Mouse (Mus musculus): ENCODE measurements at regions not wholly inside any gene's neighbourhood (a gene's known extent, or its start where the extent isn't known, plus 50 kb on each side); places are given as distances from the start of the nearest gene placed in this dataset.
"Not testable (repeated sequence)": the region's sequence is repeated elsewhere in the genome, so short reads cannot be mapped to it uniquely, and the experiment has no call there.

GRCm38 (mm10) chr1:164518866-164519265, 60.7 kb upstream of the Atp1b1 start:
- no peak overlapping the region for H3K27ac ChIP-seq (ENCODE audit: low read depth, low read length)
- H3K9ac ChIP-seq (ENCODE audit: low read depth, low read length), result no peak overlapping the region
- no peaks in the 10 kb centered on the region for H3K9me3 ChIP-seq (ENCODE audit: control insufficient read depth, low read length)
- 98% methylated on average over 3 of the region's 3 CpGs for WGBS
- H3K4me1 ChIP-seq (ENCODE audit: control insufficient read depth, insufficient read depth, low read length), result no peaks in the 10 kb centered on the region
- no peaks in the 10 kb centered on the region for H3K36me3 ChIP-seq (ENCODE audit: control insufficient read depth, insufficient read depth, low read length)
- no peaks in the 10 kb centered on the region for H3K27me3 ChIP-seq (ENCODE audit: control insufficient read depth, insufficient read depth, low read length)
- no peak overlapping the region for H3K4me3 ChIP-seq (ENCODE audit: low read length)
- H3K4me2 ChIP-seq (replicated peaks; ENCODE audit: low read depth, low read length), result no peak overlapping the region
- no peak for ATAC-seq (ENCODE audit: low FRiP score, low TSS enrichment)

DNA sequence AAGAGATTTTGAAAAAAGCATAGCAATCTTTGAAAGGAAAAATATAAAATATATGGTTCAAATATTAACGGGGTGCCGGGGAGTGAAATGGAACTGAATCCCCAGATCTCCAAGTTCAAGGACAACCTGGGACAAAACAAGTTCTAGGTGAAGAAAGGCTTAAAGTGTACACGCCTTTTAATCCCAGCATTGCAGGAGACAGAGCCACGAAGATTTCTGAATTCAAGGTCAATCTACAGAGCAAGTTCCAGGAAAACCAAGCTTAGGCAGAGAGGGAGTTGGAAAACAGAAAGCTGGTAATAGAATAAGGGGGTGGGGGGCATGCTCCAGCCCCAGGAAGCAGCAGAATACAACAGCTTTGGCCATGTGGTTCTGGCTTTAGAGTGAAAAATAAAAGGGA, 60.2 kb upstream of the Atp1b1 start:
- H3K27me3 ChIP-seq (ENCODE audit: control insufficient read depth, insufficient read depth, low read length), result no peaks in the 10 kb centered on the region
- ATAC-seq (ENCODE audit: low FRiP score, low TSS enrichment), result no peak
- WGBS, result 85% methylated on average over 4 of the region's 4 CpGs

DNA sequence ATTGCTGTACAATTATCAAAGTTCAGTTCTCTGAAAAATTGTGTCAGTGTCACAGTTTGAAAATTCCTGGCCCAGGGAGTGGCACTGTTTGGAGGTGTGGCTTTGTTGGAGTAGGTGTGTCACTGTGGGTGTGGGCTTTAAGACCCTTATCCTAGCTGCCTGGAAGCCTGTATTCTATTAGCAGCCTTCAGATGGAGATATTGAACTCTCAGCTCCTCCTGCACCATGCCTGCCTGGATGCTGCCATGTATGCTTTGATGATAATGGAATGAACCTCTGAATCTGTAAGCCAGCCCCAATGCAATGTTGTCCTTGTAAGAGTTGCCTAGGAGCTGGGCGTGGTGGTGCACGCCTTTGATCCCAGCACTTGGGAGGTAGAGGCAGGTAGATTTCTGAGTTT, 59.2 kb upstream of the Atp1b1 start:
- not testable (repeated sequence) for H3K36me3 ChIP-seq (ENCODE audit: control insufficient read depth, insufficient read depth, low read length); H3K4me3 ChIP-seq (ENCODE audit: low read length); H3K9me3 ChIP-seq (ENCODE audit: control insufficient read depth, low read length); H3K27me3 ChIP-seq (ENCODE audit: control insufficient read depth, insufficient read depth, low read length); H3K9ac ChIP-seq (ENCODE audit: low read depth, low read length); H3K4me1 ChIP-seq (ENCODE audit: control insufficient read depth, insufficient read depth, low read length); H3K4me2 ChIP-seq (replicated peaks; ENCODE audit: low read depth, low read length); H3K27ac ChIP-seq (ENCODE audit: low read depth, low read length); ATAC-seq (ENCODE audit: low FRiP score, low TSS enrichment)
- 98% methylated on average over 2 of the region's 2 CpGs for WGBS

More for the DNA sequence above, 60.2 kb upstream of the Atp1b1 start:
- Histone ChIP-seq H3K36me3 (ENCODE audit: control insufficient read depth, insufficient read depth, low read length) (no peaks in the 10 kb centered on the region), H3K27ac (ENCODE audit: low read depth, low read length) (no peak overlapping the region), H3K9ac (ENCODE audit: low read depth, low read length) (no peak overlapping the region), H3K4me1 (ENCODE audit: control insufficient read depth, insufficient read depth, low read length) (no peaks in the 10 kb centered on the region), H3K4me3 (ENCODE audit: low read length) (no peak overlapping the region), H3K9me3 (ENCODE audit: control insufficient read depth, low read length) (no peaks in the 10 kb centered on the region), H3K4me2 (replicated peaks; ENCODE audit: low read depth, low read length) (no peak overlapping the region)

DNA sequence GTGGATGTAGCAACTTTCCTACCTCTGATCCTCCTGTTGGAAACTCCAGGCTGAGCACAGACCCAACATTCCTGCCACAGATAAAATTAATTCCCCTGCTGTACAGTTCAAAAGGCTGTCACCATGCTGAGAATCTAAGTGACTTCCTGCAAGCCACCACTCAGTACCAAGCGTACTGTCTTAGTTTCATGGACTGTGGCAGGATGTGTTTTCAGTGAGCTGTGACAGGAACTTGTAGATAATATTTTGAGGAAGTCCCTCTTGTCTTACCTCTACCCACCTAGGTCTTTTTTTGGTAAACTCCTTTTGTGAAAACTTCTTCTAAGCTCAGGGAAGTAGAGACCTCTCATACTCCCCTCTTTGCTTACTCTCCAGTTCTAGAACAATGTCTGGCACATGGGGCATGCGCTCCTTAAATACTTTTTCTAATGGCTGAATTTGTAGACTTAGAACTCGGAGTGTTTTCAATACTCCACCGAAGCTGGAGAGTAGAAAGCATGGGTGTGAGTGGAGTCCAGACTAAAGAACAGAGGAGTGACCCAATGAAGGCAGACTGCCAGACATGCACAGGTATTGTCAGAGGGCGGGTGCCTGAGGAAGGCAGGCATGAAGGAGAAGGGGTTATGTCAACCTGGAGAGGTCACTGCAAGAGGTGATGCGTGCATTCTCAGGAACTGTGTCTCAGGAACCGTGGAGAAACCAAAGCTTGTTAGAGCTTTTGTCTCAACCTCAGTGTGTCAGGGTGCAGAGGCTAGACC, 53.7 kb upstream of the Atp1b1 start:
- H3K27ac ChIP-seq (ENCODE audit: low read depth, low read length), result no peak overlapping the region
- H3K9ac ChIP-seq (ENCODE audit: low read depth, low read length), result no peak overlapping the region
- H3K4me3 ChIP-seq (ENCODE audit: low read length), result no peak overlapping the region
- no peaks in the 10 kb centered on the region for H3K27me3 ChIP-seq (ENCODE audit: control insufficient read depth, insufficient read depth, low read length)
- H3K4me1 ChIP-seq (ENCODE audit: control insufficient read depth, insufficient read depth, low read length), result no peaks in the 10 kb centered on the region
- no peaks in the 10 kb centered on the region for H3K9me3 ChIP-seq (ENCODE audit: control insufficient read depth, low read length)
- WGBS, result 74% methylated on average over 7 of the region's 7 CpGs
- H3K4me2 ChIP-seq (replicated peaks; ENCODE audit: low read depth, low read length), result no peak overlapping the region
- no peaks in the 10 kb centered on the region for H3K36me3 ChIP-seq (ENCODE audit: control insufficient read depth, insufficient read depth, low read length)
- no peak for ATAC-seq (ENCODE audit: low FRiP score, low TSS enrichment)

DNA sequence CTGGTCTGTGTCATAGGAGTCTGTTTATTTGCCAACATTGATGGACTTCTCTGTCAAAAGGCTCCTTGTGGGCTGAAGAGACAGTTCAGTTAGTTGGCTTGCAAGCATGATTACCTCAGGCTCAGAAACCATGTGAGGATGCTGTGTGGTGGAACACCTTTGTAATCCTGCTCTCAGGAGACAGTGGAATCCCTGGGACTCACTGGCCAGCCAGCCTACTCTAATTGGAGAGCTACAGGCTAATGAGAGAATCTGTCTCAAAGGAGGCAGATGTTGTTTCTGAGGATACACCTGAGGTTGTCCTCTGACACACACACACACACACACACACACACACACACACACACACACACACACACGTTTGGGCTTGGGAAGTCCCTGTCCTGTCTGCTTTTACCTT, 51.1 kb upstream of the Atp1b1 start:
- Histone ChIP-seq H3K9ac (ENCODE audit: low read depth, low read length) (no peak overlapping the region), H3K4me2 (replicated peaks; ENCODE audit: low read depth, low read length) (no peak overlapping the region), H3K27ac (ENCODE audit: low read depth, low read length) (no peak overlapping the region), H3K27me3 (ENCODE audit: control insufficient read depth, insufficient read depth, low read length) (no peaks in the 10 kb centered on the region), H3K36me3 (ENCODE audit: control insufficient read depth, insufficient read depth, low read length) (no peaks in the 10 kb centered on the region), H3K9me3 (ENCODE audit: control insufficient read depth, low read length) (no peaks in the 10 kb centered on the region), H3K4me3 (ENCODE audit: low read length) (no peak overlapping the region), H3K4me1 (ENCODE audit: control insufficient read depth, insufficient read depth, low read length) (no peaks in the 10 kb centered on the region)
- WGBS, result 71% methylated on average over 1 of the region's 1 CpGs
- no peak for ATAC-seq (ENCODE audit: low FRiP score, low TSS enrichment)

GRCm38 (mm10) chr1:164508556-164508955, 50.4 kb upstream of the Atp1b1 start:
- WGBS, result 83% methylated on average over 8 of the region's 8 CpGs
- H3K27ac ChIP-seq (ENCODE audit: low read depth, low read length), result no peak overlapping the region
- ATAC-seq (ENCODE audit: low FRiP score, low TSS enrichment), result no peak

DNA sequence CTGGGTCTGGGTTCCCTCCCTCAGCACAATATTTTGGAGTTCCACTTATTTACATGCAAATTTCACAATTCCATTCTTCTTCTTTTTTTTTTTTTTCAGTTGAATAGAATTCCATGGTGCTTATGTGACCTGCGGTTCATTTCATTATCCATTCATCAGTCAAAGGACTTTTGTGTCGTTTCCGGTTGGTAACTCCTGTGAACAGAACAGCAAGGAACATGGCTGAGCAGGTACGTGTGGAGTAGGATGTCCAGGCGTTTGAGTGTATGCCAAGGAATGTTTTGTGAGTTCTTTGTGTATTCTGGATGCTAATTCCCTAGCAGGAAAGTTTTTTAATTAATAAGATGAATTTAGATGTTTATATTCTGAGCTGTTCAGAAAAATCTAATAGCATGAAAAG, 50.0 kb upstream of the Atp1b1 start:
- Histone ChIP-seq H3K9ac (ENCODE audit: low read depth, low read length) (no peak overlapping the region), H3K9me3 (ENCODE audit: control insufficient read depth, low read length) (no peaks in the 10 kb centered on the region), H3K4me2 (replicated peaks; ENCODE audit: low read depth, low read length) (no peak overlapping the region), H3K27me3 (ENCODE audit: control insufficient read depth, insufficient read depth, low read length) (no peaks in the 10 kb centered on the region), H3K27ac (ENCODE audit: low read depth, low read length) (no peak overlapping the region), H3K4me3 (ENCODE audit: low read length) (no peak overlapping the region), H3K36me3 (ENCODE audit: control insufficient read depth, insufficient read depth, low read length) (no peaks in the 10 kb centered on the region), H3K4me1 (ENCODE audit: control insufficient read depth, insufficient read depth, low read length) (no peaks in the 10 kb centered on the region)
- no peak for ATAC-seq (ENCODE audit: low FRiP score, low TSS enrichment)
- WGBS, result 77% methylated on average over 5 of the region's 5 CpGs

More at GRCm38 (mm10) chr1:164508556-164508955, 50.4 kb upstream of the Atp1b1 start:
- Histone ChIP-seq H3K4me2 (replicated peaks; ENCODE audit: low read depth, low read length) (no peak overlapping the region), H3K9me3 (ENCODE audit: control insufficient read depth, low read length) (no peaks in the 10 kb centered on the region), H3K9ac (ENCODE audit: low read depth, low read length) (no peak overlapping the region), H3K4me3 (ENCODE audit: low read length) (no peak overlapping the region), H3K4me1 (ENCODE audit: control insufficient read depth, insufficient read depth, low read length) (no peaks in the 10 kb centered on the region), H3K36me3 (ENCODE audit: control insufficient read depth, insufficient read depth, low read length) (no peaks in the 10 kb centered on the region), H3K27me3 (ENCODE audit: control insufficient read depth, insufficient read depth, low read length) (no peaks in the 10 kb centered on the region)

All from kidney, embryonic 14.5 days (tissue).